Mouse (Mus musculus) urinary bladder, postnatal 25 days (tissue): ENCODE results near the gene Ptpa.

Source experiments
- DNase-seq: peaks from one replicate; pipeline ENCODE4 v3.0.0; 2022; ENCODE audit warnings: low spot score

Ptpa gene

GRCm38 (mm10) chr2:30415936-30416648 lies at the start of gene Ptpa:
Gene Ptpa (plus strand): TSS chr2:30416039.
- DNase-seq = peak; percentile 90

GRCm38 (mm10) chr2:30366203-30366602 lies 49.6 kb upstream of the Ptpa start:
- DNase-seq = no peak

GRCm38 (mm10) chr2:30371544-30371943 lies 44.3 kb upstream of the Ptpa start:
- DNase-seq = no peak

- no peak for DNase-seq
Observed at GRCm38 (mm10) chr2:30372726-30373125, 43.1 kb upstream of the Ptpa start.

- DNase-seq = no peak
Observed at GRCm38 (mm10) chr2:30375893-30376292, 39.9 kb upstream of the Ptpa start.

- DNase-seq = no peak
Observed at GRCm38 (mm10) chr2:30377721-30378120, 38.1 kb upstream of the Ptpa start.

- DNase-seq = no peak
Observed at GRCm38 (mm10) chr2:30379307-30379706, 36.5 kb upstream of the Ptpa start.

- DNase-seq = no peak
Observed at GRCm38 (mm10) chr2:30380564-30381376, 35.1 kb upstream of the Ptpa start.

- no peak for DNase-seq
Observed at GRCm38 (mm10) chr2:30381377-30381725, 34.5 kb upstream of the Ptpa start.

GRCm38 (mm10) chr2:30384814-30385213 lies 31.0 kb upstream of the Ptpa start:
- no peak for DNase-seq

- no peak for DNase-seq
Observed at GRCm38 (mm10) chr2:30385591-30385990, 30.2 kb upstream of the Ptpa start.

GRCm38 (mm10) chr2:30386913-30387312 lies 28.9 kb upstream of the Ptpa start:
- DNase-seq = no peak

- no peak for DNase-seq
Observed at GRCm38 (mm10) chr2:30389000-30389399, 26.8 kb upstream of the Ptpa start.

GRCm38 (mm10) chr2:30392114-30392576 lies 23.7 kb upstream of the Ptpa start, which contains the start of gene Dolpp1:
Gene Dolpp1 (plus strand): TSS chr2:30392254.
- peak; percentile 88 for DNase-seq

GRCm38 (mm10) chr2:30392577-30393369 lies 23.1 kb upstream of the Ptpa start:
- DNase-seq = peak; percentile 56

- no peak for DNase-seq
Observed at GRCm38 (mm10) chr2:30393370-30393656, 22.5 kb upstream of the Ptpa start.

- no peak for DNase-seq
Observed at GRCm38 (mm10) chr2:30395757-30396156, 20.1 kb upstream of the Ptpa start.

GRCm38 (mm10) chr2:30396246-30396645 lies 19.6 kb upstream of the Ptpa start:
- no peak for DNase-seq

GRCm38 (mm10) chr2:30397986-30398512 lies 17.8 kb upstream of the Ptpa start:
- no peak for DNase-seq

- DNase-seq = no peak
Observed at GRCm38 (mm10) chr2:30399191-30400171, 16.4 kb upstream of the Ptpa start.

GRCm38 (mm10) chr2:30401581-30401980 lies 14.3 kb upstream of the Ptpa start:
- DNase-seq = no peak
